Mouse (Mus musculus) hindbrain, embryonic 15.5 days (tissue): Measurements from ENCODE around the gene Rph3a. TPM values are rescaled to one million over a fixed set of nuclear protein-coding genes. Genes with fewer than 3 reads are reported as not detected.

Experiments
- polyA plus RNA-seq: library from polyadenylated mRNA; unstranded; fragments of >200 nt; fragmentation: Nextera tagmentation; extraction: Ambion mirVana; gene quantifications from 2 replicates; pipeline ENCODE4 v1.2.1, GENCODE M21; 2015

Gene Rph3a
- polyA plus RNA-seq, 1 experiment from 2014 or later = 31.9 TPM

Other genes starting within 250 kb of the Rph3a start
- gene Oas3, start 232.4 kb downstream of the Rph3a start, polyA plus RNA-seq = 1.1 TPM in 2 replicates
- 0.39 and 0.72 TPM in 2 replicates for gene Oas1e, start 214.6 kb downstream of the Rph3a start, polyA plus RNA-seq
- 0.32 and 0.46 TPM in 2 replicates for gene Oas1c, start 197.6 kb downstream of the Rph3a start, polyA plus RNA-seq
- not detected in 2 replicates for gene Oas1f, start 162.7 kb downstream of the Rph3a start, polyA plus RNA-seq
- not detected in 2 replicates for gene Oas1h, start 148.7 kb downstream of the Rph3a start, polyA plus RNA-seq
- gene Oas1g, start 122.5 kb downstream of the Rph3a start, polyA plus RNA-seq = 0.13 and 0.79 TPM in 2 replicates
- 1.3 and 2.4 TPM in 2 replicates for gene Oas1a, start 102.6 kb downstream of the Rph3a start, polyA plus RNA-seq
- 0.14 TPM in 1 of 2 replicates, not detected in the other for gene Oas1d, start 95.6 kb downstream of the Rph3a start, polyA plus RNA-seq
- gene Ptpn11, start 181.3 kb upstream of the Rph3a start, polyA plus RNA-seq = 20.0 and 22.9 TPM in 2 replicates
- 342 and 359 TPM in 2 replicates for gene Rpl6, start 194.4 kb upstream of the Rph3a start, polyA plus RNA-seq
- 19.0 and 20.6 TPM in 2 replicates for gene Hectd4, start 210.1 kb upstream of the Rph3a start, polyA plus RNA-seq